Mouse (Mus musculus) R1 (cell line): ENCODE results near the gene Capzb.

ENCODE experiments used
- DNase-seq: peaks from one replicate; pipeline ENCODE4 v3.0.0-alpha.2; 2018; ENCODE audit warnings: low read depth, low spot score

Capzb gene

DNA sequence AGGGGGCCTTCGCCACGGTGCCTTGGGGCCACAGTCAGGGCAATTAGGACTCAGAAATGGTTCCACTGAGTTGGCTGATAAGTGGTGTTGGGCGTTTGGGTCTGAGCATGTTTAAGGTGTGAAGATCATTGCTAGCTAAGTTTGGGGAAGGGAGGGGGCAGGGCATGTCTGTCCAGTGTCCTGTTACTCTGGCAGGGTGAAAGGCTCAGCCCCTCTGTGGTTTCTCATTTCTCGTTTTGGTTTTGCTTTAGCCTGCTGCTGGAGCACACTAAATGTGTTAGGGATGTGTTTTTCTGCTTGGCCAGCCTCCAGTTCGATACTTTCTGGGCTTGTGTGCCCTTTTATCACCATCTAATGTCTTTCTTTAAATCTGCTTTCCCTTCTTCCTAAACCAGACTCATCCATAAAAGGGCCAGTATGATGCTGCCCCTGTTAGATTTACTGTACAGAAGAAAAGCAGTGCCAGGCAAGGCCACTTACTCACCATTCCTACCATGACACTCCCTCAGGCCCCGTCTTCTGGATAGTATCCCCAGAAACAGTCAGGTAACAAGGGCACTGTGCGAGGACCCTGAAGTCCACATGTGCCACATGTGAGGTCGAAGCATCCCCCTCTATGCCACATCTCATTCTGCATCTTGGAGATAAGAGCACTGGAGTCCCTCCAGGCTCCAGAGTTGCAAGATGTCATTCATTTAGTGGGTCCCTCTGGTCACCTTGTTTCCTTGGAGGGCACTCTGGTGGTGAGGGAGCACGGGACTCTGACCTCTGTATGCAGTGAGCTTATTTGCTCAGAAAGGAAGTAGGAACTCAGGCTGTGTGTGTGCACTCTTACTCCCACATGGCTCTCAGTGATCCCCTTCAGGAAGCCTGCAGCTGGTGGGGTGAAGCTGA, 15.8 kb downstream of the Capzb start:
- DNase-seq, result no peak

DNA sequence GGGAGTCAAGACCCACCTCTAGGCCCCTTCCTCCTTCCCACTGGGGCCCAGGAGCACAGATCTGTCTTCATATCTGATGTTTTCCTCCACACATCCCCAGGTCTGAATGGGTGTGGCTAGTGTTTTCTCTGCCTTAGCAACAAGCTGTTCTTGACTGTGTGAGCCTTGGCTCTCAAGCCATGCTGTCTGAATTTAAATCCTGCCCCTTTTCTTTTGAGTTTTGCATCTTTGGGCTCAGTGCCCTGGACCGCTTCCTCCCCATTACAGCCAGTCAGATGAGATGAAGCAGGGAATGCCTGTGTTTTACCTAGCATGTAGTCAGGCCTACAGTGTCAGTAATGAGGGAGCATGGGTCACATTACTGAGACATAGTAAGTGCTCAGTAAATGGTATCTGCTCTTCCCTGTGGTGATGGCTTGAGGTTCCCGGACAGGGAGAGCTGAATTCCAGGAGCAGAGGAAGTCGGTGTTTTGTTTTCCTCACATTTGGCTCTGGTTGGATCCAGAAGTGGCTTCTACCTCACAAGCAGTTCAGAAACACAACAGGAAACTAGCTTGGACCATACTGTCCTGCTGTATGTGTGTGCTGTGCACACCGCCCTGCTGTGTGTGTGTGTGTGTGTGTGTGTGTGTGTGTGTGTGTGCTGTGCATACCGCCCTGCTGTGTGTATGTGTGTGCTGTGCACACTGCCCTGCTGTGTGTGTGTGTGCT, 16.6 kb downstream of the Capzb start:
- no peak for DNase-seq

DNA sequence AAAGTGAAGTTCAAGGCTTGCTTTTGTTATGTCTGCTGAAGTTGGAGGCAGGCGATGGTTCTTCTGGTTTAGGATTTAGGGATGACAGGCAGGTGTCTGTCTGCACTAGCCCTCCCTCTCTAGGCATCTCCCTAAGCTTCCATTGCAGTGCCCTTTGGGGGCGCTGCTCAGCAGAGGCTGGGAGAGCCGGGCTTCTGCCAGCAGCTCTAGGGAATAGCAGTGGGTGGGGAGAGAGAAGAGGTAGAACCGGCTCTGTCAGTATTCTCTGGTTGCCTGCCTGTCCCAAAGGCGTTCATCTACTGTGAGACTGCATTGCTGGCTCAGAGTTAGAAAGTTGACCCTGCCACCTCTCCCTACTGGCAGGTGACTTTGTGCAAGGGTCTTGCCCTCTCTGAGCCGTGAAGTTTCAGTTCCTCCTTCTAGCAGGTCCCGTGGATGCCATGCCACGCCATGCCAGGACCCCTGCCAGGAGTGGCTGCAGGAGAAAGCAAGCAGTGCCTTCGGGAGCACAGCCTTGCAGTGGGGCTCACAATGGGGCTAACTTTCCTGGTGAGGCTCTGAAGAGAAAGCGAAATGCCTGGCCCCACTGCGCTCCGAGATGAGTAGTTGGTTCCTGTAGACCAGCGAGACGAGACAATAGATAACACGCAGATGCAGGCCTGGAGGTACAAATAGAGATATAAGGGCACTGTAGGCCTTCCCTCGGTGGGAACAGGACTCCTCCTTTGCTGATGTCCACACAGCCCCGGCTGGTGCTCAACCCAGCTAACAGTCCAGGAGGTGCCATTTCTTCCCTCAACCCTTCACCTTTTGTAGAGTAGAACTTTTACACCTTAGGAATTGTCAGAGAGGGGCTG, 19.5 kb downstream of the Capzb start:
- DNase-seq, result peak; percentile 67

DNA sequence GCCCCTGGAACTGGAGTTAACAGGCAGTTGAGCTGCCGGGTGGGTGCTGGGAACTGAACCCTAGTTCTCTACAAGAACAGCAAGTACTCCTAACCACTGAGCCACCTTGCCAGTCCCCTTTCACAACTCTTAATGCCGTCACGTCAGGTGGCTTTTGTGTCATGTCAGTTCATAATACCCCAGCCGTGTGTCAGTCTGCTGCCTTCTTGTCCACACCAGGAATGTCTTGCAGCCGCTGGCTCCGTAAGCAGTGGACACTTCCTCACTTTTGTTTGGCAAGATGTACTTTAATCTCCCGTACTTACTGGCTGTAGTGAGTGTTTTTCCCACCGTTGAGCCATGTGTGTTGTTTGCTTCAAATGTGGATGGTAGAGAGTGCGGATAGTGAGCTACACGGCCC, 20.4 kb downstream of the Capzb start:
- DNase-seq, result no peak

DNA sequence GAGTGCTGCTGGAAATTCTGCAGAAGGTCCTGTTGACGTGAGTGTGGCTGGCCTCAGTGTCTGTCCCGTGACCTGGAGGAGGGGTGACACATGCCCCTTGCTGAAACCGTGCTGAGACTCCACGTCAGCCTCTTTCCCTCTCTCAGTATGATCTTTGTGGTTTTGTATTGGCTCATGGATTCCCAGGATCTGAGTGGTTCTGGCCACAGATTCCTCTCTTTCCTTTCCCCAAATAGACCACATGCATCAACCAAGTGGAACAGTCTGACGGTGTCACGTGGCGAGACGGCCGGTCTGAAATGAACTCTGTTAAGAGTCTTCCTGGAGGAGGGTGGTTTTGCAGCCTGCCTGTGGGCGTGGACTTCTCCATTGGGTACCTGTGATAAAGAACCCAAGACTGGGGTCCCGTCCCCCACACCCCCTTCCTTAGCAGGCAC, 21.3 kb downstream of the Capzb start:
- DNase-seq, result no peak

DNA sequence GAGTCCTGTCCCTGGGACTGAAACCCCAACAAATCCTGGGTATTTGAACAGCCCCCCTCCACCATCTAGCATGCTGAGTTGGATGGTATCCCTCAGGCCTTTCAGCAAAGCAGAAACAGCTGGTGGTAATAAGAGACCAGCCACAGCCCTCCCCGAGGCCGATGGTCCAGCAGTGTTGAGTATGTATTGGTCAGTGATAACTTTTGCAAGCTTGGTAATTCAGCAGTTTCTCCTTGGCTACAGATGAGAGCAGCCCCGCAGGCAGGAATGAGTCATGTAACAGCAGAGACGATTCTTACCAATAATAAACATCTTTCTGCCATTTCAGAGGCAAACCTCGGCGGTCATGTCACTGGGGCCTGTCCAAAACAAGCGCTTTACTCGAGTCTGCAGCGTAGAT, 23.9 kb downstream of the Capzb start:
- no peak for DNase-seq

DNA sequence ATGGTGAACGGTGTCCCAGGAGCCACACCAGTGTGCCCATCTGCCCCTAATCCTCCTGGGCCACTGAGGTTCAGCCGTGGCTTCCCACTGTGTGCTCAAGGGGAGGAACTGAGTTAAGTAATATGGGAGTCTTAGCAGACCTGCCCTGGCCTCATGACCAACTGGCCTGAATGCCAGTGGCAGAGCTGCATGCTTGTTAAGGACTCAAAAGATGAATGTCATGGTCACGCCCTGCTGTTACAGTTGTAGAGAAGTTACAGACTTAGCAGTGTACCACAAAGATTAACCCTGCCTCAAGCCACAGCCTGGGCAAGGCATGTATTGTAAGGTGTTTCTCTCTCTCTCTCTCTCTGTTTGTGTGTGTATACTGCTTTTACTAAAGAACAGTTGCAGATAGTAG, 25.8 kb downstream of the Capzb start:
- no peak for DNase-seq

DNA sequence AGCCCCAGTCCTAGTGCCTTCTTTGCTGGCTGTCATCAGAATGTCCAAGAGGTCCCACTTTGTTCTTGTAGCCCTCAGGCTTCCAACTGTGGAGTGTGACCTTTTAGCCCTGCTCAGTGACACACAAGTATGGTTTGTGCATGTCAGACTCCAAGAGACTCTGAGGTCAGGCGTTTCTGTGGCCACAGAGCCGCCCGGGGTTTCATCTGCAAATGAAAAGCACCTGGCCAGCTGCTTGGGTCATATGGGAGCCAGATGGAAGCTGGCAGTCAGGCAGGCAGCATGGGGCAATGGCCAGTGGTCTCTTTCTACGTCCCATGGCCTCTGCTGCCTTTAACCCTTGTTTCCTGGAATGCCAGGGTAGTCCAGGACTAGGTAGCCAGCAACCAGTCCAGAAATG, 27.0 kb downstream of the Capzb start:
- no peak for DNase-seq

DNA sequence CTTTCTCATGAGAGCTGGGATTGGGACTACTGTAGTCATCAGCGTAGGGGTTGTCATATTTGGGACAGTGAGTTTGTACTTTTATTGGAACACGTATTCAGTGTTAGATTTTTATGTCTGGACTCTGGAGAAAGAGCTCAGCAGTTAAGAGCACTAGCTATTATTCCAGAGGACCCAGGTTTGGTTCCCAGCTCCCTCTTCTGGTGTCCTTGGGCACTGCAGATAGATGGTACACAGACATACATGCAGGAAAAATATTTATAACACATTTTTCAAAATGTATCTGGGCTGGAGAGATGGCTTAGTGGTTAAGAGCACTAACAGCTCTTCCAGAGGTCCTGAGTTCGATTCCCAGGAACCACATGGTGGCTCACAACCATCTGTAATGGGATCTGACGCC, 28.3 kb downstream of the Capzb start:
- peak; percentile 52 for DNase-seq

DNA sequence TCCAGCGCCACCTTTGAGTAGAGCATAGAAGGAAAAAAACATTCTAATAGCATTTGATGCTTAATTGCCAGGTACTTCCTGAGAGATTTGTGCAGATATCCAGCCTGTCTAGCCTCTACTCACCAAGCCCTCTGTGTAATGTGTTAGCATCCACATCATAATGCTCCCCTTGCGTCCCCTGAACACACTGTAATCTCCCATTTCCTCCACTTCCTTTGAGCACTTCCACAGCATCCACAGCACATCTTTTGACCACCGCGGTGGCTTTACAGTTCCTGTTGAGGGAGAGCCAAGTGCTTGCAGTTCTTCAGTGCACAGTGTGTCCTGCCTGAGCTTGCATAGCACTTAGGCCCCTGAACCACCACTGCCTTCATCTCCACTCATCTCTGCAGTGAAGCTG, 29.1 kb downstream of the Capzb start:
- DNase-seq, result peak; percentile 56

DNA sequence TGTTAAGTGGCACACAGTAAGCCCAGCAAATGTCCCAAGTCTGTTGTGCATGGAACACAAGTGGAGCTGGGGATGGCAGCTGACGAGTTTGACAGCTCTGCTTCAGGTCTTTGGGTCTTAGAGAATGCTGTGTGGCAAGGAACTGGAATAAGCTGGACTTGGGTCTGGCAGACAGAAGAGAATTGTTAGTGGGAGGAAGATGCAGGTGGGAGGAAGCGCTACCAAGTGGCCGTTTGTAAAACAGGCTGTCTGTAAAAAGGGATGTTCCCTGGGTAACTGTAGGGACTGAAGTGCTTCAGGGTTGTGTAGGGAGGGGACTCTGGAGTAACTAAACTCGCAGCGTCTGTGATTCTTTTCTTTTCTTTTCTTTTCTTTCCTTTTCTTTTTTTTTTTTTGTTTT, 32.4 kb downstream of the Capzb start:
- no peak for DNase-seq

DNA sequence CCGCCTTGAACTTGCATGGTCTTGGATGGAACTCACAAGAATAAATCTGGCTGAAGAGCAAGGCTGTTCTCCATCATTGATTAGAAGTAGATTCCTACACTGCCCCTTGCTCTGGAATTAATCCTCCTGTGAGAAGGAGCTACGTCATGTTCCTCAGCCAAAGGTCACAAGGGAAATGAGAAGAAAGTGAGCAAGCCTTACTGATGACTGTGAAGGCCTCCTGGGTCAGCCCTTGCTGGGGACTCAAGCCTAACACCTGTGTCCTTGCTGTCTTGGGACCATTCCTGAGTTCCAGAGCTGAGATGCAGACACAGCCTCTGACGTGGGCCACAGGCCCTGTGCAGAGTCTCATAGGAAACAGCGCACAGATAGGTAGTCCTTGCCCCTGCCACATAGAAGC, 33.2 kb downstream of the Capzb start:
- DNase-seq, result no peak

DNA sequence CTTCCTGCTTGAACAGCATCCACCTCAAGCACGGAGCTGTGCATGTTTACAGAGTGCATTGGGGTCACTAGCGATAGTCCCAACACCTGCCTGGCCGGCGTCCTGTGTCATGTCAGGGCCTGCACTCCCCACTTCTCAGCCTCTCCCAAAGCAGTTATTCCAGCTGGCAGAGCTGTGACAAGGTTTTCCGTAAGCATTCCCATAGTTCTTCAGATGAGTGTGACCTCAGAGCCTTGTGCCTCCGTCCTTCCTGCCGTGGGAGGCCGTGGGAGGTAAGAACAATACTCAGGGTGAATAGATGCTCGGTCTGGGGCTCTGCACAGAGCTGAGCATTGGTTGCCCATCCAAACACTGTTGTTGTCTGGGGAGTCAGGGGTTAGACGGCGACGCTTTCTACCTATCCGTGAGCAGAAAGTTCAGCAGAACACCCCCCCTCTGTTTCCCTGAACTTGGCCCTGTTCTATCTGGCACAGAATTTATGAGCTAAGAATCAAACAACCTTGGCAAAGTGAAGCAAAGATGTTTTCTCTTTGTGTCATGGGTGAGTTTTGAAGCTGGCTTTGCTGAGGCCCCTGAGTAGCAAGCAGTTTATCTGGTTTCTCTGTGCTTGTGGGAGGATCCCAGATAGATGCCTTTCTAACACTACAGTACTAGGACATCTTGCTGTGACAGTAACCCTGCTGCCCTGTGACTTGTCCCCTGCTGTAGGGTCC, 34.0 kb downstream of the Capzb start:
- DNase-seq, result no peak

DNA sequence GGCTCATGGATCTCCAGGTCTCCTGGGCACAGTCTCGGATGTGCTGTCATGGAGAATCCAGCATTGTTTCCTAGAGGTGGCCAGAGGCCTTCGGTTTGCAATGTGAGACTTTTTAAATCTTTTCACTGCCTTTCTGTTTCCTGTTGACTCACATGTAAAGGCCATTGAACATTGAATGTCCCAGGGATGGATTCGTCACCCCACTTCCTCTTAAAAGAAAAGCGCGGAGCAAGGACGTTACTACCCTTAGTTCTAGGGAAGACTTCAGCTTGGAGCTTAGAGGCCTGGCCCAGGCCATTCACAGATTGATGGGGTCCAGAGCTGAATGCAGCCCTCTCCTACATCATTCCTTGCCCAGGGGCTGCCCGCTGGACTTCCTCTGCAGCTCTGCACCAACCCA, 35.2 kb downstream of the Capzb start:
- DNase-seq, result no peak

DNA sequence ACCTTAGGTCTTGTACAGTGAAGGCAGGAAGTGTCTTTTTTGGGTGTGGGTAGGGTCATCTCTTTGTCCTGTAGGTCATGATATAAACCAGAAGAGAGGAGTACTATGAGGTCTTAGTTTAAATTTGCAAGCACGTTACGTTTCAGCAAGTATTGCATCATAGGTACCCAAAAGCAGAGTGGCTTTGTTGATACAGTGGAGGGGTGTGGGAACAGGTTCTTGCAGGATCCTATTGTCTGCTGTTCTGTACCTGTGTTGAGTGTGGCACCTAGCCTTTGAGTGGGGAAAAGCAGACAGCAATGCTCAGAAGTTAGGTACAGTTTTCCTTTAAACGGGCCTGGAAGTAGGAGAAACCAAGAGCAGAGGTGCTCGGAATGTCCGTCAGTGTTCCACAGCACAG, 36.6 kb downstream of the Capzb start:
- no peak for DNase-seq

DNA sequence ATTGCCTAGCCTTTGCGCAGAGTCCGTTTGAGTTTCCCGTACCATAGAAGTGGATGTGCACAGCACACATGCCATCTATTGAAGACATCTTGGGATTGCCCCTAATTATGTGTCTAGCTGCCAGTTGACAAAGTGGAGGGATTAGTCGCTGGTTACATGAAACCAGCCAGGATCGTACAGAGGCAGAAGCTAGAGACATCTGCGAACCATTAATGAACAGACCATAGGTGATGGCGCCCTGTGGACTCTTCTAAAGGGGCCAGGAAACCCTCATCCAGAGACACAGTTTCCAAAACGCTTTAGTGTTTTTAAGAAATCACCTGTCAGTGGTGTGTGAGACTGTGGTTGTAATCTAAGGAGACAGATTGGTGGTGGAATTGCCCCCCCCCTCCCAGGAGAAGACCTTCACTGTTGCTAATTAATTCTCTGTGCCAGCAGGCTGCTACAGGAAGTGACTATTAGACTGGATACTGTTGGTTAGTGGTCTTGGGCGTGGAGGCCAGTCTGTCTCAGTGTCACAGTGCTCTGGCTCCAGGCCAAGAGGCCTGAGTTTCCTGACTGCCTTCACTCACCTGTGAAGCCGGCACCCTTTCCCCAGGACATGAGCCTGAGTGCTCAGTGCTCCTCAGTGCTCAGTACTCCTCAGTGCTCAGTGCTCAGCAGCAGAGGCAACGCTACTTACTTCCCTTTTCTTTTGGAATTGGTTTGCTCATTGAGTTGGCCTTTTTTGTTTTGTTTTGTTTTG, 37.8 kb downstream of the Capzb start:
- DNase-seq, result peak; percentile 32

DNA sequence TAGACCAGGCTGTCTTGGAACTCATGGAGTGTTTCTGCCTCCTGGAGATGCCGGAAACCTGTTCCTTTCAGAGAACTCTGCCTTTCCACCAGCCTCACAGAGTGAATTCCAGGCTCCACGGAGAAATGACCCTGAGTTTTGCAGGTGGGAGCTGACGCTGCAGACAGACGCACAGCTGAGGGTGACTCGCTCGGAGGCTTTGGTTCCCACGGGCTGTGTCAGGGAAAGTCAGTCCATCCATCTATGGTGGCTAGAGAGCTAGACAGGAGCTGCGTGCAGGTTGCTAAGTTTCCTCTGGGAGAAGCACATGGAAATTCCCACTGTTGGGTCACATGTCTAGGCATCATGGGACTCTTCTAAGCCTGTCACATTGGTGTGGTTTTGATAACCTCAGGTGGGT, 38.5 kb downstream of the Capzb start:
- DNase-seq, result no peak

DNA sequence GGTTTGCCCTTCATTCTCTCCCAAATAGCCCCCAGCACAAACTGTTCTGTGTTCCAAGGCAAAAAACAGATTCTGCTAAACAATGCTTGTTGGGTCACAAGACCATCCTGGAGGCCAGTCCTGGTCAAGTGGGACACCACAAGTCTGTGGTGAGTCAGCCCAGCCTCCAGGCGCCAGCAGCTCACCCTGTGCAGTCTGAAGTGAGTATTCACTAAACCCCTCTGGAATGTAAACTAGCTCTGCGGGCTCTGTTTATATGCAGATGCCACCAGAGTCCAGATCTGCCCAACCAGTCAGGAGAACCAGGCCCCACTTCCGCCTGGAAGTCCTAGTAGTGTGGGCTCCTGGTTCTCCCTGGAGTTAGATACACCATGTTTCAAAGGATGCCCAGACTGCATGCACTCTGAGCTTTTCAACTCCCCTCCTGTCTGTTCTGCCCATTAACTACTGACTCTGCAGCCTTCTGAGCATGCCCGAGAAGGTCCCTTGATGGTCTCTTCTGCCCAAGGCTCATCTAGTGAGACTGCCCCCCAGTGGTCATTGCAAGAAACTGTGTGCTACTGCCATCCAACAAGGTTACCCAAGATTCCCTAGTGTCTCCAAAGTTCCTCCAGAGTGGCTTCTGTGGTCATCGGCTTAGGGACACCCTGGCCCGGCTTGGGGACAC, 39.9 kb downstream of the Capzb start:
- DNase-seq, result peak; percentile 95

DNA sequence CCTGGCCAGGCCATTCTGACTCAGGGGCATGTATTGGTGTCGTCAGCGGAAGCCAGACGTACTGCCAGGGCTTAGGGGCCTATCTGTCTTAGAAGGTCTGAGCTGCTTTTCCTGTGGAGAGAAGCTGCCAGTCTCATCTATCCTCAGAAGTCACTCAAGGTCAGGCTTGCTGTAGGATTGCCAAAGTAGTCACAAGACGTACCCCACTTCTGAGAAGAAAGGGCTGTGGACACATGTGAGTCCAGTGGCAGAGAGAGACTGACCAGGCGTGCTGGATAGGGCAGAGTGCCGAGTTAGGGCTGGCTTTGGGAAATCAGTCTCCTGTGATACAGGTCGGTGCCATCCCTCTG, 40.4 kb downstream of the Capzb start:
- DNase-seq, result peak; percentile 15

DNA sequence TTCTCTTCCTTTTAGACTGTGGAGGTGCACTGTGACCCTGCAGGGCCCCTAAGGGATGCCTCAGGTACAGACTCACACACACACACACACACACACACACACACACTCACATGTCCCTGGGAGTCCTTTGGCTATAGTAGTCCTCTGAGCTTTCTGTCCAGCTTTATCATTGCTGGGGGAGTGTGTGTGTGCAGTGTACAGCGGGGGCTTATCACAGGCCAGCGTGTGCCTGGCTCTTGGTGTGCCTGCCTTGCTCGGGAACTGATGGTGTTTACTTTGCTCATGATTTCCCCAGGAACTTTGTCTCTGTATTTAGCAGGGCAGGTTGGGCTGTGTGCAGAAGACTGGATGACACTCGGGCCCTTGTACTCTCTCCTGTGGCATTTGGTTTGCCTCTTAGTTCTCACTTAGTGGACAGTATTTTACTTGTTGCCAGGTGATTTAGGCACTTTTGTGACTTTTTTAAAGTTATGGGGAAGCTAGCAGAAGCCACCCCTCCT, 41.1 kb downstream of the Capzb start:
- DNase-seq, result no peak
